Mouse (Mus musculus) testis, postnatal 10 days (tissue): ENCODE measurements around the gene Rora.

ENCODE experiments used
- DNase-seq: peaks from one replicate; pipeline ENCODE4 v3.0.0; 2021; ENCODE audit warnings: low spot score

Gene Rora

DNA sequence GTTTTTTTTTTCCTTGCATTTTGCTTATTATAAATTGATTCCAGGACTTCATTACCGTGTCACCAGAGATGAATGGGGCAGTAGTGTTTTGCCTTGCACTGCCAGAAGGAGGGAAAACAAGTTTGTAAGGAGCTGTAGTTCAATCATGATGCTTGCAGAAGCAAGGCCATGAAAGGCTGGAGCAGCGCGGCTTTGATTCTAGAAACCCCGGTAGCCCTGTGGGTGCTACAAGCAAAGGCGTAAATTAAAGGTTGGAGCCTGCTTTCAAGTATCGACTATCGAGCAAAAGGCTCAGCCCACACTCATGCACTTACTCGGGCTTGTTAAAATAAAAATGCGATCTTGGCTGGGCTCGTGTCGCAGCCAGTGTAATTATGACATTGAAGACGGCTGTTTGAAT lies 656.9 kb downstream of the Rora start:
- DNase-seq: no peak

DNA sequence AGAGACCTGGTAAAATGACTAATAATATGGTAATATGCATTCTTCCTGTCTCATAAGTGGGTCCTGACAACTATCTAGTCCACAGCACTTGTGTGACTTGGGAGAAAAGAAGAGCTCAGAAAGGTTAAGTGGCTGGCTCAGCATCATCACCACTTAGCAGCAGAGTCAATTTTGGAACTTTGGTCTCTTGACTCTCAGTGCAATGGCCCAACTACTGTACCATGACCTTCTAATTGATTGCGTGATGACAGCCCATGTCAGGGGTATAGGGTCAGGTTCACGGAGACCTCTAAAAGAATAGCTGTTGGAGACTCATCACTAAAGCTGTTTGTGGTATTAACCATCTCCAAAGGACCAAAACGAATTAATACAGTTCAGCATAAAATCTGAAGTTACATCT lies 659.7 kb downstream of the Rora start:
- no peak for DNase-seq

DNA sequence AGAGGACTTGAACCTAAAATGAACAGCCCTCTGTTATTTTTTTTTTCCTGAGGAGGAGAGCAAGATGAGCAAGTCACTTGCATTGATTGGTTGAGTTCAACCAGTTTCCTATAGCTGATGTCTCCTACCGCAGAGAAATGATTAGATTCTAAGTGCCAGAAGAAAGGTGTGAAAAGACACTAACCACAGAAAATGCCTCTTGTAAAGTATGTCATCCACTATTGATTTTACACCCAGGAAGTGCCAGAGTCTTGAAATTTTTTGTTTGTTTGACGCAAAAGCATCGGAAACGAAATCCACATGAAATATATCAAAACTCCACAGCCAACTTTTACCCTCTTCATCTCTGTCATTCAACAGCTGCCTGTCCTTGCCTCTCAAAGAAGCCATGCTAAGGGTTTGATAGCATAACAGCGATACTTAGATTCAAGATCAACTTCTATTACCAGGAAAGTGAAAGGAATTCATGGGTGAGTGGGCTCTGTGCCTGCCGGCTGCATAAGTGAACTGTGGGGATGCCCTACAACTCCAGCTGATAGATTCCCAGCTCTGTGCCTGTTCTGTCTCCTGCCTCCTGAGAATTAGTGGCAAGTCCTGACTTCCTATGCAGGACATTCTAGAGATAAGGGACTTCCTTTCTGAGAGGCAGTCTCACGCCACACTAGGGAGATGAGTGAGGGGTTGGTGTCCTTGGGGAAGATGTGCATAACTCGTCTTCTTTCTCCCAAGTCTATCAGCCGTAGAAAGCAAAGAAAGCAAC lies 661.0 kb downstream of the Rora start:
- no peak for DNase-seq

DNA sequence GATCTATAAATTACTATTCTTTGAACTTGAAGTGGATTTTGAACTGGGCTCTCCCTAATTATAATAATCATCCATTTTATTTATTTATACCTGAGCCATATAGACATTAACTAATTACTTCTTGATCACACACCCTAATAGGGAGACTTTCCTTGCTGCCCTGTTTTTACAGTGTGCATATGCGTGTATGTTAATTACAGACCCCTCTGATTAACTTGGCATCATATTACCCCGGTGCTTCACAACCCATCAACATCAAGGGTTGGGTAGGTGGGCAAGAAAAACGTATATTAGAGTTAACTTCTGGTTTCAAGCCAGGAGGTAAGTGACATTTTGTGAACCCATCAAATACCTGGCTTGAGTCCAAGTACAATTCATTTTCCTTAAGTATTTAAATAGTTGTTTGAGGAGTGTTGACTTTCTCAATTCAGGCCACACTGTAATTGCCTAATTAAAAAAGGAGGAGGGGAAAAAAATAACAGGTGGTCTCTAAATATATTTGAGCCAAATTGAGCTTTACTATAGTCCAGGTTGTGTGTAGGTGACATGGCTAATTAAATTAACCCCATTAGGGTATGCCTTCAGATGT lies 664.0 kb downstream of the Rora start:
- DNase-seq: no peak

DNA sequence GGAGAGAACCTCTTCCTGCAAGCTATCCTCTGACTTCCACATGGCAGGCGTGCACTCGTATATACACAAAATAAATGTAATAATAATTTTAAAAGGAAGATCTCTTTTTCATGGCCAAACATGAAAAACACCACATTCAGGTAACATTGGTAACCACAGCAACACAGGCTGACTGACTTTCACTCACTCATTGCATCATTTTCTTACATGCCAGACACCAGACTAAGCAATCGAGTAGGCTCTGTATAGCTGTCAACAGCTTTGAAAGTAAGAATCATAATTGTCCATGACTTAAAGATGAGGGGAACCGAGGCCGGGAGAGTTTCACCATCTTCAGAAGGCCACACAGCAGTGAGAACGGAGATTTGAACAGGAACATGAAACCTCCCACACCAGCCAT lies 665.8 kb downstream of the Rora start:
- no peak for DNase-seq

DNA sequence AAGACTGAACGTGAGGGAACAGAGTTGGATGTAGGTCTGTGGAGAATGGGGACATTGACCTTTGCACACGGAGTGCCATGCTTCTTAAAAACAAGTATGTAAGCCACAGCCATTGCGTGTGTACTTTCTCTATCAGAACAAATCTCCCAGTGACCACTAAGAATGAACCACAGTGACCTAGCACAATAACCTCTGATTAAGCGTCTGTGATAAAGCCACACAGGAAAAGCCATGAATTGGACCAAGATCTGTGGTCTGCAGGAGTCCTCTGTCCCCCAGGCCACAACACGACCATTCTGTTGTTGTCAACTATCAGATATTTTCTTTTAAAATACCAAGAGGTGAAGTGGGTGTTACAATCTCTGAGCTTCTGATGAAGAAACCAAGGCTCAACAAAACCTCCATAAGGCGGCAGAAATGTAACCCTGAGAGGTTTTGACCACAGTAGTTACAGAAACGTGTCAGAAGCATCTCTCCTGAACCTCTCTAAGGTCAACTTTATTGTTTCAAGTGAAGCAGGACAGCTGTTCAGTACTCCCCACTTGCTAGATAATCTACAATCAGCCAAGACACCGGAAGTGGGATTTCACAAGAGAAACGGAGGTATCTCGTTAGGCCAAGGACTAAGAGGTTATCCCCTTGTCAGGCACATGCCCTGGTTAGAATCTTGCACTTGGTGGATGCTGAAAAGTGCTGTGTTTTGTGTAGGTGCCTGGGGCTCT lies 666.5 kb downstream of the Rora start:
- DNase-seq: no peak

DNA sequence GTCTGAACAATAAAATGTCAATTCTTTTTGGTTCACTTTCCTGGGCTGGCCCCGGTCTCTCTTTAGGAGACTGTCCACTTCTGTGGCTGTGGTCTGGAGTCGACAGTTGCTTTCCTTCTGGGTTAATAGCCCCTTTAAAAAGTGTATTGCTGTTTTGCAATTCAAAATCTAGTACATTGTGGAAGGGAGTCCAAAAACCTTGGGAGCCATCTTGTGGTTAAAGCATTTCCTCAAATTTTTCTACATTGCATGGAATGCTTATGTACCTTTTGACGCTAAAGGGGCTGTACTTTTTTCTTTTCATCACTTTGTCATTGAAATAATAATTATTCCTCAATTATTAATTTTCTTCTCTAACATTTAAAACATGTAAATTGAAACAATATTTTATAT lies 667.0 kb downstream of the Rora start:
- DNase-seq: no peak

DNA sequence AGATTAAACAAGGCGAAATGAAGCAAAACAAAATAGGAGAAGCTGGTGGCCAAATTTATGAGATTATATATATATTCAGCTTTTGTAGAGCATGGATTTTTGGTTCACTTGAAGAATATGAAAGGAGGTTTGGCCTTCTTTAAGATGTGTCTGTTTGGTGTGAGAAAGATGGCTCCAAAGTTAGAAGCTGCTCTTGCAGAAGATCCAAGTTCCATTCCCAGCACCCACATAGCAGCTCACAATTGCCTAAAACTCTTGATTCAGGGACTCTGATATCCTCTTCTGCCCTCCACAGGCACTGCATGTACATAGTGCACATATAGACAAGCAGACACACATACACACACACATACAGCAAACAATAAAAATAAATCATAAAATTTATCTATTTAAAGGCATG lies 668.4 kb downstream of the Rora start:
- no peak for DNase-seq

DNA sequence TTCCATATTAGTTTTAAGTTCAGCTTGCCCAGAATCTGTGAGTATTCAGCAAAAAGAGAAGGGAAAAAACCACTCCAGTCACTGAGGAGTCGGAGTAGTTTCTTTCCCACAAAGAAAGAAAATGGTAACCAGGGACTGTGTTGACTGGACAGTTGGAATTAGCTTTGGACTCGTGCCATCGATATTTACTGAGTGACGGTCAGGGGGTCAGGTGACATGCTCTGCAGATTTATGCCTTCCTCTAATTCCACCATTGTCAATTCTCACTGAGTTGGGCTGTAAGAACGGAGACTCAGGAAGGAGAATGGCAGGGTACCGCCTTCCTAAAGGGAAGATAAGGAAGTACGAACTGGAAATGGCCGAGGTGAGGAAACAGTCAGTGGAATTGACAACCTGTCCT lies 670.2 kb downstream of the Rora start:
- no peak for DNase-seq

DNA sequence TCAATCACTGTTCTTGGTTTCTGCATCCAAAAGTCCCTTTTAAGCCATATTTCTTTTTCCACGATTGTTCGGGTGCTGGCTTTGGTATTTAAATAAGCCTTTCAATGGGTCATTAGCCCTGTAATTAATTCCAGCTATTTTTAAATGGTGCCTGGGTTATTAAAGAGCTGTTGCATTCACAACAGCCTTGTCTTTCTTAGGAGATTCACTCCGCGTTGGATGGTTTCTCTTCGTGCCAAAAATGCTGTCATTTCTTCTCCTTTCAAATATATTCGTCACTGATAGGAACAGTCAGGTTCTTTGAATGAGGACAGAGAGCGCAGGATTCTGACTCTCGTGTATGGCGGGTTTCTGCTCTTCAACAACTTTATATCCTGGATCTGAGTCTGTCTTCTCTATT lies 673.5 kb downstream of the Rora start:
- no peak for DNase-seq

DNA sequence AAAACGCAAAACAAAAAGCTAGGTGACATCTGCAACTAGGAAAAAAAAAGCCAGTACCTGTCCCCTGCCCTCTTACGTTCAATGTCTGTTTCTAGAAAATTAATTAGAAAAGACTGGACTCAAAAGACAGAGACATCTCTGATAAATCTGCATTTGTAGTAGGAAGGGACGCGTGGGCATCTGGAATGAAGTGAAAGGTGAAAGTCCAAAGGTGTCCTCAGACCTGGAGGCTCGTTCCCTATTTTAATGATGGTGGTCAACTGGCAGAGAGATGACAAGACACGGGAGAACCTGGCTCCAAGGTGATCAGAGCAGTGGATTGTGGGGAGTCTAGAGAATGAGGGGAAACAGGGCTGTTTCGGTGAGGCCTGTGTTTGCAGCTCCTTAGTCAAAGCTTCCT lies 674.0 kb downstream of the Rora start:
- no peak for DNase-seq

DNA sequence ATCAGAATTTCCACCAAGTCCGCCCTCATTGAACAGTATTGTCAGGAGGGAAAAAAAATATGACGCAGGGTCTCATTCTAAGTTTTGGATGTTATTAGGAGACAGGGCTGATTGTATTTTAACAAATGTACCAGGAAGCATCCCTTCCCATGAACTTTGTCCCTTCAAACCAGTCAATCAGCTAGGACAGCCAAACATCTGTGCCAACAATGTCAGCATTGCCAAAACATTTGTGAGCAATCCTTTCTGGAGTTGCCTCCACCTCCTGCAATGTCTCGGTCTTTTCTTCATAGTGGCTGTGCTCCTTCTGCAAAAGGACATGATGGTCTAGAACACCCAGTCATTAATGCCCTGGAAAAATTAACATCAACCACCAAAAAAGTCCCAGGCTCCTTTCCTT lies 678.2 kb downstream of the Rora start:
- no peak for DNase-seq

DNA sequence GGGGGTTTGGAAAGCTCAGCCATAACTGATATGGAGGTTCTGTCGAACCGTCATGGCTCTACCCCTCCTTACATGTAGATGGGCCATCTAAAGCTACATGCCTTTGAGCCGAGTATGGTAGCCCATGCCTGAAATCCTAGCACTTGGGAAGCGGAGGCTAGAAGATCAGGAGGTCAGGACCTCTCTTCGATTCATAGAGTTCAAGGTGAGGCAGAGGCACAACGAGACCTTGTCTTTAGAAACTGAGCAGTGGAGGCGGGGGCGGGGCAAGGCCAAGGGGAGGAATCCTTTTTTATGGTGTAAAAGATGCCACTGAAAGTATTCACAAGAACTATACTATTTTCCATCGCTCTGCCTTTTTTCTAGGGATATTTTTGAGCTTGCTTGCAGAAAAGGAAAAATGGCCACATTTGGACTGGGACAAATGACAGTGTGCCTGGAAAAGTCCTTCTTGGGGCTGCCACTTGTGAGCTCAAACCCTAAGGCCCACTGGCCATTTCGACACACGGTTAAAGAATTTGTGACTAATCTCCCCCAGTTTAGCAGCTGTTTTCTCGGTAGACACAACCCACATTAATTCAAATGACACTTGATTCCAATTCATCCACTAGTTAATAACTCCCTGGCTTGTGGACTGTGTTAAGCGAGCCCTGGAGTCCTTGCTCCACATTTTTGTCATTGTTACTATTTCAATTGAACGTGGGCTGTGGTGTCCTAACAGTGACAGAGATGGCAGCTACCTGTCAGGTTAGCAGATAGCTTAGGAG lies 679.4 kb downstream of the Rora start:
- DNase-seq: no peak

DNA sequence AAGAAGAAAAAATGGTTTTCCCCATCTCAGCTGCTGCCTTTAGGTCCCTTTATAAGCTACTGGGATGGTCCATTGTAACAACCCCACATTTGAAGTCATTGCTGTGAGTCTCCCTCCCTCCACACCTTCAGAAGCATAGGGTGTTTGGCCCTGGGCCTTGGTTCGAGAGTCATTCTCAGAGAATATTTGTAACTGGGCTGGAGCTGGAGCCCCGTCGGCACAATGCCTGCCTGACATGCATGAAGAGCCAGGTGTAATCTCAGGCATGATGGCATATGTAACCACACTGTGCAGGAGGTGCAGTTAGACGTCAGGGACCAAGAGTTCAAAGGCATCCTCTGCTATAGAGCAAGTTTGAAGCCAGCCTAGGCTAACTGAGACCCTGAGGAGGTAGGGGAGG lies 680.1 kb downstream of the Rora start:
- no peak for DNase-seq

DNA sequence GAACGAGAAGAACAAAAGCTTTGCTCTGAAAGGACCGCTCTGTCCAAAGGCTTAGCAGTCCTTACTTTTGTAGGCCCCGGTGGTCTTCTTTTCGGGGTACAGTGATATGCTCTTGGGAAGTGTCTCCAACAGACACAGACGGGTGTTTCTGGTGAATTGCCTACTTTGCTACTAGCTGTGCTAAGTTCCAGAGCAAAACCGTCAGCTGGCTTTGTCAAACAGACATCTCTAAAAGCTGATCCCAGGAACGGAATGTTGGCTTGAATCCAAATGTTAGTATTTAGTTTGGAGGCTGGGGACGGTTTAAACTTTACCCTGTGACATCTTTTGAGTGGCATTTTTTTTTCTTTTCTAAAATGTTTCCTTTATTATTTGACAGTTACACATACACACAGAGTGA lies 680.5 kb downstream of the Rora start:
- DNase-seq: no peak

DNA sequence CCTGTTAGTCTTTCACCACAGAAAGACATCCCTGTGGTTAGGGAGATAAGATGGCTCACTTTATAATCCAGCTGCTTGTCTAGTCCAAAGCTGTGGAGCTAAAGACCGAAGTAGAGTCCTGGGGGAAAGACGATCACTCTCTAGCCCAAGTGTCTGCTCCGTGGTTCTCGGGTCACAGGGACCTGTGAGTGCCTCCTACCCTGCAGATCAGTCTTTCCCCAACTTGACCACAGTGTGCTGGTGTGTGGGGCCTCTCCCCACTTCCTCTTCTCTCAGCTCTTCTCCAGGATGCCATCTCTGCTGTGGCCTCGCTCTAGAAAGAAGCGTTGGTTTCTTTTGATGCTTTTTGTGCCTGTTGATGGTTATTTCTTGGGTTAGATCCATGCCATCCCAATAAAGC lies 682.5 kb downstream of the Rora start:
- no peak for DNase-seq

DNA sequence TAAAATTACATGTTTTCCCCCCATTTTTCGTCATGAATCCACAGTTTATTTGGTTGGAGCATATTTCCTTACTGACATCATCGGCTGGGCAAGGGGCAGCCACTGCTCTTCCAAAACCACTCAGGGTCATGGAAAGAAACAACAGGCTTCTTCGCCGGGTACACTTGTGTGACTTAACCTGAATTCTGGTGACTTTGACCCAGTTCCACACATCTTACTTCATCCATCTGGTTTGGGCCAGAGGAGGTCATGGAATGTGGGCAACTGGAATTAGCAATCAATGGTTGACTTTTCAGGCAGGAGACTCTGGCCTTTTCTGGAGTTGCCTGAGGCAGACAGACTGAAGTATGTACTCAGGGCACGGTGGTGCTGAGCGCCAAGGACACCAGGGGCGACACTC lies 685.6 kb downstream of the Rora start:
- DNase-seq: no peak

DNA sequence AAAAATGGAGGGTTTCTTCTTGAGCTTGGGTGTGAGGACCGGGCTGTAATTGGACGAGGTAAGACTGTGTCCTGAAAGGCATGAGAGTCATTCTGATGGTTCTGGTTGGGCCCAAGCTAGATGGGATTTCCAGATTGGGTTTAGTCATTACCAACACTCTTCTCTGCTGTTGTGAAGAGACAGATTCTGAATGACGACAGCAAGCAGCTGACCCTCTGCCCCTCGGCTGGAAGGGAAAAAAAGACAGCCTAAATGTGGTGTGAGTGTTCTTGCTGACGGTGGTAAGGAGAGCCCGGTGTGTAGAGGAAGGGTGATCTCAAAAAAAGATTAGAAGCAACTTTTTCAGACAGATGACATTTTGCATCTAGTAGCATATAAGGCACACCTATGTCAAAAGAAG lies 686.2 kb downstream of the Rora start:
- no peak for DNase-seq

DNA sequence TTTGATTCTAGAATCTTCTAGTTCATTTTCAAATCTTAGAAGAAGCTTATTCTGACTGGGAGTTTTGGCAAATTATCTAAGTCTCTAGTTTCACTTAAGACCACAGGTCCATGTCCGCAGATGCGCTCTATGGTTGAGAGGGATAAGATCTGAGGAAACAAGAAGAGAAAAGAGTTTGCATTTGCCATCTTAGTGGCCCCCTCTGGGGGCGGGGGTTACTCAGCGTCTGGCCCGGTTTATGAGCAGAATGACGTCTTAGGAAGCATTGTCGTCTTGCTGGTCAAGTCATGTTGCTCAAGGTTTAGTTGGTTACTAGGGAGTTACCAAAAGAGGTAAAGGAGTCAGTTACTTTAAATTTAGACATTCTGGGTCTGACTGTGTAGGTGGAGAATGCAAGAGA lies 686.8 kb downstream of the Rora start:
- no peak for DNase-seq

DNA sequence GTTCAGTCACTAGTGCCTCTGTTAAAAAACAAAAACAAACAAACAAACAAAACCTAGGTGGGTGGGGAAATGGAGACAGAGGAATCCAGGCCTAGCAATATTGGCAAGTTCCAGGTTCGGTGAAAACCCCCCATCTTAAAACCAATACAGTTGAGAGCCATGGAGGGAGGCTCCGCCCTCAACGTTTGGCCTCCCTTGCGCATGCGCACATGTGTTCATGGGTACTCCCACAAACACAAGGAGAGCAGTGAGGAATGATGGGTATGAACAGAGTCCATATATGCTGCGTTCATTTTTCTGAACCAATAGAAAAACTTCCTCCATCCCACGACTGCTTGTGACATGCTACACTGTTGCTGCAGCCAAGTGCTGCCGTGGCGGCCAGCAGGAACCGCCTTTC lies 690.3 kb downstream of the Rora start:
- no peak for DNase-seq

DNA sequence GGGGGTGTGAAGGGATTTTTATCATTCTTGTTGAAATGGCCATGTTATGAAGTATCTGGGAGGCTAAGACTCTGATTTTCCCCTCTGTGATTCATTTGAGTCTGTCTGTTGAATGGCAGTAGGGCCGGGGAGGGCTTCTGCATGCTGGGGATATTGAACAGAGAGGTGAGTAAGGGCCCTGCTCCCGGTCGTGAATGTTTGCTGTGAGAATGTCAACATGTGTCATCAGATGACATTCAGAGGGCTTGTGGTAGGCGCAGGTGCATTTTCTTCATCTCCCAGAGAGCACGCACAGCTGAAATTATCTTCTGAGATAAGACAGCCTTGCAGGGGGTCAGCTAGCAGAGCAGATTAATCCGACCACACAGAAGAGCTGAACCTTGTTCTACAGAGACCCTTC lies 692.0 kb downstream of the Rora start:
- DNase-seq: no peak

DNA sequence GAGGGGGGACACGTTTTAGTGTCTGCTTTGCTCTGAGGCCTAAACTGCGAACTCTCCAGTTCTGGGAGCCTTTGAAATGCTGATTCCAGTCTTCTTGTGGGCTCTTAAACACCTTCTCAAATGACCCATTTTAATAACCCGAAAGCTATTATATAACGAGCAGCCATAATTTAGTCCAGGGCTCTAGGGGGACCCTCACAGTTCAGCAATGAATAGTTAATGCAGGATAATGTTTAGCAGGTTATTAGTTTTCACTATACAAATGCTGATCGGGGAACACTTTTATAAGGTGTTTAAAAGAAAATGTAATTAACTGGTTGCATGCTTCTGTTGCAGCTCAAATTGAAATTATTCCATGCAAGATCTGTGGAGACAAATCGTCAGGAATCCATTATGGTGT lies 694.2 kb downstream of the Rora start:
- DNase-seq: no peak

DNA sequence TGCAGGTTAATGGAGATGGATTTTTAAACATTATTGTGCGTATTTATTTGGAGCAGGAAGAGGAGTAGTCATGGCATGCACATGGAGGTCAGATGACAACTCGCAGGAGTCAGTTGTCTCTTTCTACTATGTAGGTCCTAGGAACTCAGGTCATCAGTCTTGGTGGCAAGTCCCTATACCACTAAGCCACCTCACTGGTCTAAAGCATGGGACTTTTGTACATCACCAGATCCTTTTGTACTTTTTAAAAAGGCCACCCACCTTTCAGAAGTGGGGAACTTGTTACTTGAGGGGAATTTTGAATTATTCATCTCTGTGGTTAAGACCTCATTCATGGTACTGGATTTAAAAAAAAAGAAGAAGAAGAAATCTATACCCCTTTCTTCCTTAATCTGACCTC lies 696.0 kb downstream of the Rora start:
- no peak for DNase-seq
